Mouse (Mus musculus): ENCODE results near the gene Slc28a3.

- TF ChIP-seq CTCF (IDR thresholded peaks at IDR 0.05; ENCODE audit: low read depth, low read length) (no peak), POLR2AphosphoS5 (IDR thresholded peaks at IDR 0.05; ENCODE audit: insufficient replicate concordance, low read depth, low read length) (no peak), GATA2 (IDR thresholded peaks at IDR 0.05; ENCODE audit: borderline replicate concordance, low read depth, low read length) (no peak), GATA1 (IDR thresholded peaks at IDR 0.05; ENCODE audit: borderline replicate concordance, low read length) (no peak)
These were observed 75.8 kb downstream of the Slc28a3 start for GRCm38 (mm10) chr13:58534861-58535260.

Measured in G1E (cell line).